Mouse (Mus musculus) erythroblast, adult 5-6 weeks (primary cell): ENCODE data around the gene Cd63. TPM values are rescaled to one million over a fixed set of nuclear protein-coding genes. Genes with fewer than 3 reads are reported as not detected.

Source experiments
- ATAC-seq: replicated peaks from 2 replicates; pipeline ENCODE4 v1.8.0; 2016; ENCODE audit warnings: moderate number of reproducible peaks, mild to moderate bottlenecking, moderate TSS enrichment, inconsistent platforms; ENCODE audit not compliant: poor library complexity, low FRiP score, severe bottlenecking
- total RNA-seq, 2 experiments: library from RNA; stranded (forward) in 1 of 2; stranded (reverse) in 1 of 2; fragments of 150-400 nt in 1 of 2; fragments of 200-764, 138-1000 nt in 1 of 2; gene quantifications; 2 replicates each; pipeline versions ENCODE4 v1.2.3 to v1.2.4; 2015 to 2017; ENCODE audit warnings: low replicate concordance in 2 of 2

The Cd63 gene
- total RNA-seq, 2 experiments from 2014 or later: 27.2 to 115 TPM

- 0 out of 2 replicates have a peak, but pooled peaks have one; percentile 2 for ATAC-seq
Measured at GRCm38 (mm10) chr10:128921883-128922821, 21.4 kb downstream of the Cd63 start.

- ATAC-seq: no peak
Measured at GRCm38 (mm10) chr10:128922822-128923012, 21.9 kb downstream of the Cd63 start, which contains the start of gene Rdh5. Gene Rdh5, minus strand, starts transcription at chr10:128922888.

GRCm38 (mm10) chr10:128923013-128923691, 22.4 kb downstream of the Cd63 start:
- ATAC-seq: peak; percentile 97

GRCm38 (mm10) chr10:128923935-128924334, 23.1 kb downstream of the Cd63 start, which contains the start of gene Bloc1s1:
Gene Bloc1s1, minus strand, starts transcription at chr10:128924035.
- ATAC-seq: peak; percentile 9; the same call in 1 of the 2 replicates

GRCm38 (mm10) chr10:128928356-128928755, 27.6 kb downstream of the Cd63 start:
- ATAC-seq: no peak

GRCm38 (mm10) chr10:128929638-128930378, 29.0 kb downstream of the Cd63 start:
- ATAC-seq: no peak

GRCm38 (mm10) chr10:128931441-128931840, 30.7 kb downstream of the Cd63 start:
- no peak for ATAC-seq

GRCm38 (mm10) chr10:128933574-128933973, 32.8 kb downstream of the Cd63 start, which contains the start of gene Itga7:
Gene Itga7, plus strand, starts transcription at chr10:128933818.
- ATAC-seq: no peak

- no peak for ATAC-seq
Measured at GRCm38 (mm10) chr10:128933976-128934721, 33.4 kb downstream of the Cd63 start.

GRCm38 (mm10) chr10:128934997-128935787, 34.4 kb downstream of the Cd63 start:
- ATAC-seq: no peak

GRCm38 (mm10) chr10:128935826-128936440, 35.1 kb downstream of the Cd63 start:
- ATAC-seq: no peak

GRCm38 (mm10) chr10:128937756-128938390, 37.1 kb downstream of the Cd63 start:
- ATAC-seq: no peak

- no peak for ATAC-seq
Measured at GRCm38 (mm10) chr10:128938457-128938856, 37.7 kb downstream of the Cd63 start.

- no peak for ATAC-seq
Measured at GRCm38 (mm10) chr10:128938974-128939373, 38.2 kb downstream of the Cd63 start.

- ATAC-seq: no peak
Measured at GRCm38 (mm10) chr10:128940475-128941061, 39.8 kb downstream of the Cd63 start.

GRCm38 (mm10) chr10:128945675-128946074, 44.9 kb downstream of the Cd63 start:
- ATAC-seq: no peak

- no peak for ATAC-seq
Measured at GRCm38 (mm10) chr10:128947496-128947895, 46.7 kb downstream of the Cd63 start.
